Mouse (Mus musculus): Measurements from ENCODE around the gene Grasp. TPM values are rescaled to one million over a fixed set of nuclear protein-coding genes. Genes with fewer than 3 reads are reported as not detected.

Gene Grasp
- polyA plus RNA-seq, 1 experiment from 2014 or later = 5.0 TPM

- Histone ChIP-seq H3K4me2 (replicated peaks; ENCODE audit: low read depth, low read length) (no peak overlapping the region), H3K27ac (ENCODE audit: low read depth, low read length) (peak overlapping the region; percentile 55; the same call in 1 of the 2 replicates), H3K4me3 (ENCODE audit: low read length) (no peak overlapping the region), H3K36me3 (ENCODE audit: control insufficient read depth, insufficient read depth, low read length) (peaks cover 63% of the 10 kb centered on the region), H3K9me3 (ENCODE audit: control insufficient read depth, low read length) (no peaks in the 10 kb centered on the region), H3K9ac (ENCODE audit: low read depth, low read length) (no peak overlapping the region), H3K4me1 (ENCODE audit: control insufficient read depth, insufficient read depth, low read length) (peaks cover 16% of the 10 kb centered on the region), H3K27me3 (ENCODE audit: control insufficient read depth, insufficient read depth, low read length) (no peaks in the 10 kb centered on the region)
- peak; percentile 88 for ATAC-seq (ENCODE audit: low FRiP score, low TSS enrichment)
- 22% methylated on average over 3 of the region's 3 CpGs for WGBS
These were observed 25.8 kb upstream of the Grasp start for GRCm38 (mm10) chr15:101198218-101198617.

GRCm38 (mm10) chr15:101198850-101199249, 25.1 kb upstream of the Grasp start:
- Histone ChIP-seq H3K4me1 (ENCODE audit: control insufficient read depth, insufficient read depth, low read length) (peaks cover 15% of the 10 kb centered on the region), H3K27ac (ENCODE audit: low read depth, low read length) (no peak overlapping the region), H3K36me3 (ENCODE audit: control insufficient read depth, insufficient read depth, low read length) (peaks cover 62% of the 10 kb centered on the region), H3K9ac (ENCODE audit: low read depth, low read length) (no peak overlapping the region), H3K9me3 (ENCODE audit: control insufficient read depth, low read length) (no peaks in the 10 kb centered on the region), H3K4me2 (replicated peaks; ENCODE audit: low read depth, low read length) (no peak overlapping the region), H3K27me3 (ENCODE audit: control insufficient read depth, insufficient read depth, low read length) (no peaks in the 10 kb centered on the region), H3K4me3 (ENCODE audit: low read length) (no peak overlapping the region)
- 87% methylated on average over 14 of the region's 14 CpGs for WGBS
- no peak for ATAC-seq (ENCODE audit: low FRiP score, low TSS enrichment)

GRCm38 (mm10) chr15:101200777-101201295, 23.2 kb upstream of the Grasp start:
- Histone ChIP-seq H3K4me1 (ENCODE audit: control insufficient read depth, insufficient read depth, low read length) (peaks cover 5% of the 10 kb centered on the region; the same call in 1 of the 2 replicates), H3K4me2 (replicated peaks; ENCODE audit: low read depth, low read length) (no peak overlapping the region), H3K9me3 (ENCODE audit: control insufficient read depth, low read length) (no peaks in the 10 kb centered on the region), H3K4me3 (ENCODE audit: low read length) (no peak overlapping the region), H3K27ac (ENCODE audit: low read depth, low read length) (no peak overlapping the region), H3K27me3 (ENCODE audit: control insufficient read depth, insufficient read depth, low read length) (no peaks in the 10 kb centered on the region), H3K9ac (ENCODE audit: low read depth, low read length) (no peak overlapping the region), H3K36me3 (ENCODE audit: control insufficient read depth, insufficient read depth, low read length) (peaks cover 54% of the 10 kb centered on the region)
- 97% methylated on average over 9 of the region's 9 CpGs for WGBS
- ATAC-seq (ENCODE audit: low FRiP score, low TSS enrichment) = no peak

GRCm38 (mm10) chr15:101201414-101201813, 22.6 kb upstream of the Grasp start:
- no peak overlapping the region for H3K9ac ChIP-seq (ENCODE audit: low read depth, low read length)
- H3K27ac ChIP-seq (ENCODE audit: low read depth, low read length) = no peak overlapping the region
- H3K4me3 ChIP-seq (ENCODE audit: low read length) = no peak overlapping the region
- no peaks in the 10 kb centered on the region for H3K27me3 ChIP-seq (ENCODE audit: control insufficient read depth, insufficient read depth, low read length)
- H3K36me3 ChIP-seq (ENCODE audit: control insufficient read depth, insufficient read depth, low read length) = peaks cover 54% of the 10 kb centered on the region
- WGBS = 92% methylated on average over 3 of the region's 3 CpGs
- H3K4me1 ChIP-seq (ENCODE audit: control insufficient read depth, insufficient read depth, low read length) = peaks cover 5% of the 10 kb centered on the region; the same call in 1 of the 2 replicates
- no peaks in the 10 kb centered on the region for H3K9me3 ChIP-seq (ENCODE audit: control insufficient read depth, low read length)
- no peak overlapping the region for H3K4me2 ChIP-seq (replicated peaks; ENCODE audit: low read depth, low read length)
- ATAC-seq (ENCODE audit: low FRiP score, low TSS enrichment) = no peak

GRCm38 (mm10) chr15:101203673-101204072, 20.3 kb upstream of the Grasp start:
- H3K27me3 ChIP-seq (ENCODE audit: control insufficient read depth, insufficient read depth, low read length) = no peaks in the 10 kb centered on the region
- ATAC-seq (ENCODE audit: low FRiP score, low TSS enrichment) = no peak
- H3K4me1 ChIP-seq (ENCODE audit: control insufficient read depth, insufficient read depth, low read length) = no peaks in the 10 kb centered on the region
- no peak overlapping the region for H3K4me2 ChIP-seq (replicated peaks; ENCODE audit: low read depth, low read length)
- WGBS = 74% methylated on average over 4 of the region's 4 CpGs
- no peak overlapping the region for H3K27ac ChIP-seq (ENCODE audit: low read depth, low read length)
- no peak overlapping the region for H3K9ac ChIP-seq (ENCODE audit: low read depth, low read length)
- H3K4me3 ChIP-seq (ENCODE audit: low read length) = no peak overlapping the region
- peaks cover 69% of the 10 kb centered on the region for H3K36me3 ChIP-seq (ENCODE audit: control insufficient read depth, insufficient read depth, low read length)
- no peaks in the 10 kb centered on the region for H3K9me3 ChIP-seq (ENCODE audit: control insufficient read depth, low read length)

- no peak overlapping the region for H3K4me2 ChIP-seq (replicated peaks; ENCODE audit: low read depth, low read length)
- no peak for ATAC-seq (ENCODE audit: low FRiP score, low TSS enrichment)
- 84% methylated on average over 7 of the region's 7 CpGs for WGBS
- no peak overlapping the region for H3K4me3 ChIP-seq (ENCODE audit: low read length)
- no peaks in the 10 kb centered on the region for H3K9me3 ChIP-seq (ENCODE audit: control insufficient read depth, low read length)
- H3K9ac ChIP-seq (ENCODE audit: low read depth, low read length) = no peak overlapping the region
- no peaks in the 10 kb centered on the region for H3K4me1 ChIP-seq (ENCODE audit: control insufficient read depth, insufficient read depth, low read length)
- no peak overlapping the region for H3K27ac ChIP-seq (ENCODE audit: low read depth, low read length)
- H3K27me3 ChIP-seq (ENCODE audit: control insufficient read depth, insufficient read depth, low read length) = no peaks in the 10 kb centered on the region
- peaks cover 74% of the 10 kb centered on the region for H3K36me3 ChIP-seq (ENCODE audit: control insufficient read depth, insufficient read depth, low read length)
These were observed 19.2 kb upstream of the Grasp start for GRCm38 (mm10) chr15:101204781-101205180.

GRCm38 (mm10) chr15:101210228-101210627, 13.8 kb upstream of the Grasp start:
- no peak overlapping the region for H3K4me3 ChIP-seq (ENCODE audit: low read length)
- H3K27me3 ChIP-seq (ENCODE audit: control insufficient read depth, insufficient read depth, low read length) = no peaks in the 10 kb centered on the region
- H3K9me3 ChIP-seq (ENCODE audit: control insufficient read depth, low read length) = no peaks in the 10 kb centered on the region
- no peak overlapping the region for H3K9ac ChIP-seq (ENCODE audit: low read depth, low read length)
- no peak for ATAC-seq (ENCODE audit: low FRiP score, low TSS enrichment)
- no peak overlapping the region for H3K4me2 ChIP-seq (replicated peaks; ENCODE audit: low read depth, low read length)
- 72% methylated on average over 6 of the region's 6 CpGs for WGBS
- H3K27ac ChIP-seq (ENCODE audit: low read depth, low read length) = no peak overlapping the region
- H3K4me1 ChIP-seq (ENCODE audit: control insufficient read depth, insufficient read depth, low read length) = no peaks in the 10 kb centered on the region
- H3K36me3 ChIP-seq (ENCODE audit: control insufficient read depth, insufficient read depth, low read length) = peaks cover 66% of the 10 kb centered on the region

- peak; percentile 49; the same call in 1 of the 2 replicates for ATAC-seq (ENCODE audit: low FRiP score, low TSS enrichment)
- peaks cover 62% of the 10 kb centered on the region for H3K36me3 ChIP-seq (ENCODE audit: control insufficient read depth, insufficient read depth, low read length)
- H3K27me3 ChIP-seq (ENCODE audit: control insufficient read depth, insufficient read depth, low read length) = no peaks in the 10 kb centered on the region
- 92% methylated on average over 14 of the region's 14 CpGs for WGBS
- no peaks in the 10 kb centered on the region for H3K4me1 ChIP-seq (ENCODE audit: control insufficient read depth, insufficient read depth, low read length)
- H3K27ac ChIP-seq (ENCODE audit: low read depth, low read length) = no peak overlapping the region
- no peaks in the 10 kb centered on the region for H3K9me3 ChIP-seq (ENCODE audit: control insufficient read depth, low read length)
- no peak overlapping the region for H3K9ac ChIP-seq (ENCODE audit: low read depth, low read length)
- H3K4me3 ChIP-seq (ENCODE audit: low read length) = no peak overlapping the region
- no peak overlapping the region for H3K4me2 ChIP-seq (replicated peaks; ENCODE audit: low read depth, low read length)
These were observed 12.9 kb upstream of the Grasp start for GRCm38 (mm10) chr15:101210998-101211613.

GRCm38 (mm10) chr15:101212435-101212834, 11.6 kb upstream of the Grasp start:
- ATAC-seq (ENCODE audit: low FRiP score, low TSS enrichment) = no peak
- Histone ChIP-seq H3K36me3 (ENCODE audit: control insufficient read depth, insufficient read depth, low read length) (peaks cover 52% of the 10 kb centered on the region), H3K9me3 (ENCODE audit: control insufficient read depth, low read length) (no peaks in the 10 kb centered on the region), H3K4me1 (ENCODE audit: control insufficient read depth, insufficient read depth, low read length) (no peaks in the 10 kb centered on the region), H3K4me2 (replicated peaks; ENCODE audit: low read depth, low read length) (no peak overlapping the region), H3K9ac (ENCODE audit: low read depth, low read length) (no peak overlapping the region), H3K27me3 (ENCODE audit: control insufficient read depth, insufficient read depth, low read length) (no peaks in the 10 kb centered on the region), H3K27ac (ENCODE audit: low read depth, low read length) (no peak overlapping the region), H3K4me3 (ENCODE audit: low read length) (no peak overlapping the region)
- WGBS = 85% methylated on average over 14 of the region's 14 CpGs

All from kidney, embryonic 14.5 days (tissue).